Mouse (Mus musculus) layer of hippocampus, adult 2 months (tissue): ENCODE results near the gene Sp4. TPM values are rescaled to one million over a fixed set of nuclear protein-coding genes. Genes with fewer than 3 reads are reported as not detected.

ENCODE experiments used
- DNase-seq, 2 experiments: peaks; one replicate each; pipeline ENCODE4 v3.0.0; 2022; ENCODE audit warnings: low spot score in 2 of 2
- H3K27ac ChIP-seq: fragments of 200-600 bp; 2 replicates; pipeline ENCODE4 v1.8.1; 2022
- H3K4me3 ChIP-seq: fragments of 200-600 bp; 2 replicates; pipeline ENCODE4 v1.8.1; 2022; ENCODE audit warnings: mild to moderate bottlenecking
- CTCF ChIP-seq: fragments of 200-600 bp; conservative IDR thresholded peaks from 2 replicates; pipeline ENCODE4 v1.8.1; 2022; ENCODE audit warnings: antibody characterized with exemption, mild to moderate bottlenecking, moderate library complexity
- total RNA-seq, 2 experiments: library from RNA; stranded (reverse); gene quantifications; 2 replicates each; pipeline ENCODE4 v1.2.3; 2021

Sp4 gene
- total RNA-seq, 2 experiments from 2014 or later = 25.6 to 29.9 TPM

DNA sequence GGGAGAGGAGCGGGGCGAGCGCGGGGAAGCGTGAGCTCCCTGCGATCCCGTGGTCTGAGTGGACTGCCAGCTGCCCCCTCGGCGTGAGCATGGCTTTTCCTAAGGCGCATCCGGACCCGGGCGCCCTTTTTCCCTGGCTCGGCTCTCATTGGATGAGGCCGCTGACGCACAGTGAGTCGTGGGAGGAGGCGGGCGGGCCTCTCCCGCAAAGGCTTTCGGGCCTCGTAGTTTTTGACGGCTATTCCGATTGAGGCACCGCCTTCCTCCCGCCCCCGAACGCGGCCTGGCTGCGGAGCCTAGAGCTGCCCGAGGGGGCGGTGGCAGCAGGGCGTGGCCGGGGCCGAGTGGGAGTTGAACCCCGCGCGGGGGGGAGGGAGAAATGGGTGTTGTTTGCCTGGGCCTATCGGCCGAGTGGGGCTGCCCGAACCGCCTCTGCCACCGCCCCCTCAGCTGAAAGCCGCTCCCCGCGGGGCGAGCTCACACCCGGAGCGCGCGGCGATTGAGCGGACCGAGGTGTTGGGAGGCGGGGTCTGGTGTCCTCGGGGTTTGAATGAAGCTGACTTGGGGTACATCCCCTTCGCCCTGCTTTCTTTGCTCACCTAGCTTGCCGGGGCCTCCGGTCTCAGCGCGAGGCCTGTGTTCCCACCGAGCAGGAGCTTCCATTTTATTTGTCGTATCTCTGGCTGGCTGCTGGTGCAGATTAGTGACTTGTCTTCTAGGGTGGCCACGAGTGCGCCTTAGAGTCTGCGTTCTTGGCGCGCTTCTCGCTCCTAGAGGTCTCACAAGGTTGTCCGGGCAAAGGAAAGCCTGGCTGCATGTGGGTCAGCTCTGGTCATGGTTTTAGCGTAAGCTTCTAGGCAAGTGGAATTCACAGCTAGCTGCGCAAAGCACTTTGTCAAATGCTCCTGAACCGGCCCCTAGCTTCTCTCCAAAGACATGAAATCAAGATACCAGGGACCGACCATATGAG, 911 bp upstream of the Sp4 start:
- peak; percentile 70 for TF ChIP-seq CTCF
- Histone ChIP-seq H3K27ac (peak overlapping the region; percentile 97), H3K4me3 (peak overlapping the region; percentile 68)
- DNase-seq = peak; percentile 98 to 99

DNA sequence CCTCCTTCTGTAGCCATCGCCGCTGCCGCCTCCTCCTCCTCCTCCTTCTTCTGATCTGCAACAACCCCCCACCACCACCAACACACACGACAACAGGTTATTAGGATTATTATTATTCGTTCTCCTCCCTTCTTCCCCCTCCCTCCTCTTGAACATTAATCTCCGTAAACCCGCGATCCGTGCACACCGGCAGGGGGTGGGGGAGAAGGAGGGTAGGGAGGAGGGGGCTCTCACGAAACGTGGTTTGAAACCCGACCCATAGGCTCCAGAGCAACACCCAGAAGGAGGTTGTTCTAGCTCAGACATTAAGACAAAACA, 527 bp downstream of the Sp4 start:
- TF ChIP-seq CTCF = no peak
- Histone ChIP-seq H3K27ac (peak overlapping the region; percentile 97), H3K4me3 (peak overlapping the region; percentile 83)
- DNase-seq = no peak

DNA sequence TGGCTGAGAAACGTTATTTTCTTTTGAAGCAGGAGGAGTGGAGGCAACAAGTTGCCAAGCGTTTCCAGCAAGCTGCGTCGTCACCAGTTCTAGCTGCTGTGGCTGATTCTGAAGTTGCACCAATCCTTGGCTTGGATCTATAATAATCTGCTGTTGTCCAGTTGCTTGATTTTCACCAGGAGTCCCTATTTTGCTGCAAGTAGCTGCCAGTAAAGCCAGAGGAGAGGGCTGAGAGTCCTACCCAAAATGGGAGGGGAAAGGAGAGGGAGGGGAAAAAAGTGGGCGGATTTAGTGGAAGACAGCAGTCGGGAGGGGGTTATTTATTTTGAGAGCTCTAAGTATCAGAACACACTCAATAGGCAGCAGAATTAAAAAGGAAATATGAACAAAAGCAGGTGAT, 1.3 kb downstream of the Sp4 start:
- Histone ChIP-seq H3K4me3 (peak overlapping the region; percentile 83), H3K27ac (peak overlapping the region; percentile 97)
- DNase-seq = peak; percentile 30 to 46
- no peak for TF ChIP-seq CTCF

DNA sequence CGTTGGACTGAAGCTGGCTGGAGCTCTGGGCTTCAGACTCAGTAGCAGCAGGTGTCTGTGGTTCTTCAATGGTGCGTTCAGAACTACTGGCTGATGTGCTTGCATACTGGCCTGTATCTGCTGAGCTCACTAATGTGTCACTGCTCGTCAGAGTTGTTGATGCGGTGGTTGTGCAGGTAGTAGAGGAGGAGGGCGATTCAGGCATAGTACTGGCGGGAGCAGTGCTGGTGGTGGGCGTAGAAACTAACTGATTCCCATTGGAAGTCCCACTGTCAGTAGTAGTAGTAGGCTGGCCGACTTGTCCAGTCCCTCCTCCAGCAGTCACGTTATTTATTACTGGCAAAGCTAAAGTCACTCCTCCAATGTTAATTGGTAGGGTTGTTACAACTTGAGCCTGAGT, 2.1 kb downstream of the Sp4 start:
- Histone ChIP-seq H3K27ac (peak overlapping the region; percentile 97), H3K4me3 (peak overlapping the region; percentile 83; the same call in 1 of the 2 replicates)
- no peak for TF ChIP-seq CTCF
- DNase-seq = no peak

DNA sequence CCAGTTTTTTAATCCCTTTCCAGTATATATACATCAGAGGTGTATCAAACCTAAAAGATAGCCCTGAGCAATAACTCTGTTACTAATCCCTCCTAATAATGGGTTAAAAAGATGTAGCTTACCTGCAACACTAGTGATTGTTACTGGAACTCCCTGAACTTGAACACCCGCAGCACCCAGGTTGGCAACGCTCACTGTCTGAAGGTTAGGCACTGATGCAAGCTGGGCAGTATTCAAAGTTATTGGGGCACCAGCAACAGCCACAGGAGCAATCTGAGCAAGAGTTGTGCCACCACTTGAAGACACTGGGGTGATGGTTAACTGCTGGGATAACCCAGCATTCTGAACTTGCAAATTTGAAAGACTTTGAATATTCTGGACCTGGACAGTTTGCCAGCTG, 2.7 kb downstream of the Sp4 start:
- DNase-seq = no peak

DNA sequence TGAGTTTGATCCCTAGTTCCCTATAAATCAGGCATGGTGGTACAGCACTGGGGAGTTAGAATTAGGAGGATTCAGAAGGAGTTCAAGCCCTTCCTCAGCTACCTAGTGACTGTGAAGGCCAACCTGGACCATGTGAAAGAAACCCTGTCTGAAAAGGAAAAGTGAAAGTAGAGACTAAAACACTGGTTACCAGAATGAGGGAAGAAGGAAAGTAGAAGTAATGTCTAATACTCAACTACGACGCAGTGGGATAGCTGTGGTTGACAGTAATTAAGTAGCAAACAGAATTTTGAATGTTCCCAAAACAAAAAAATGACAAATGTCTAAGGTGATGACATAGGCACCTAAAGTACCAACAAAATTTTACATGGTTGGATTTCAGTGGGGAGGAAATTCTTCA, 5.0 kb downstream of the Sp4 start:
- TF ChIP-seq CTCF = no peak
- Histone ChIP-seq H3K4me3 (no peak overlapping the region), H3K27ac (no peak overlapping the region)
- no peak for DNase-seq

More for the DNA sequence above, 2.7 kb downstream of the Sp4 start:
- no peak overlapping the region for H3K27ac ChIP-seq
- peak overlapping the region; percentile 35 for H3K4me3 ChIP-seq
- no peak for TF ChIP-seq CTCF

DNA sequence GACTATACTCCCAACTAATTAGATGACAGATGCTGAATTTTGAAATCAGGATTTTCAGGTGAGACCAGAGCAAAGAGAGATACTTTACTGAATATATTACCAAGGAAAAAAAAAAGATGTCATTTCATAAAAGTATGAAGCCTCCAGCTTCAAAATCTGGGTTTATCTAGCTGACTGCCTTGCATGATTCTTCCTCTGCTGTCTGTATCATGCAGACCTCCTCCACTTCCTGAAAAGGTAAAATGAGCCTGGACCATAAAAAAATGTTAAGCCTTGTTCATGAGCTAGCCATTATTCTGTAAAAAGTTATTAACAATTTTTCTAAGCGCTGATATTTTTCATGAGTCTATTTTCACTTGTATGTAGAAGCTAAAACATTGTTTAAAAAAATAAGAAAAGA, 5.4 kb downstream of the Sp4 start:
- no peak overlapping the region for H3K4me3 ChIP-seq
- no peak for DNase-seq
- TF ChIP-seq CTCF = no peak
- no peak overlapping the region for H3K27ac ChIP-seq

DNA sequence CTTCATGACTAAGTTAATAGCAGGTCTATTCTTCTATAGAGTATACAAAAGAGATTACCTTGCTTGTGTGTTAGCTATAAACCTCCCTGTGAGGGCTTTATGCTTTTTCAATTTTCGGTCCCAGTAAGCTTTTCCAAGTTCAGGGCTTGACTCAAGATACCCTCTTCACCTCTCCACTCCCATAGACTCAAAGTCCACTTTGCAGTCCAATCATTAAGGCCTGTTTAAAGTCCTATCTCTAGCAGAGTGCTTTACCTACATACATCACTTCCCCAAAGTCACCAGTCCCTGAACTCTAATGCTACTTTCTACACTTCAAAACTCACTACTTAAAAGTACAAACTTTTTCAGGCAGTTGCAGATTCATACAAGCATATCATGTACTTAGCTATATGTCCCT, 12.3 kb downstream of the Sp4 start:
- Histone ChIP-seq H3K4me3 (no peak overlapping the region), H3K27ac (no peak overlapping the region)
- no peak for DNase-seq
- no peak for TF ChIP-seq CTCF

DNA sequence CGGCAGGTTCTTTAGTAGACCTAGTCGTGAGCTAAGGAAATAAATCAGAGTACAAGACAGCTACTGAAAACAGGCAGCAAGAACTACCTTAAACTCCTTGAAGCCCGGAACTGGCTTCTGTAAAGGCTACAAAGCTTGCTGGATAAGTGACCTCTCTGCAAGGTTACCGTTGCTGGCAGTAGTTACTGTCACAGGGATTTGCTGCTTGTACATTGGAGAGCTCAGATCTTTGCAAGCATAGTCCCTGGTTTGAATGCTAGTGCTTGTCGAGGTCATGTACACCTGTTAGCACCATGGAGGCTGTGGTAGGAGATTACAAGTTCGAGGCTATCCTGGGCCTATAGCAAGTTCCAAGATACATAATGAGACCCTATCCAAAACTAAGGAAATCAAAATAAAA, 16.1 kb downstream of the Sp4 start:
- TF ChIP-seq CTCF = no peak
- no peak for DNase-seq
- no peak overlapping the region for H3K27ac ChIP-seq
- H3K4me3 ChIP-seq = no peak overlapping the region

DNA sequence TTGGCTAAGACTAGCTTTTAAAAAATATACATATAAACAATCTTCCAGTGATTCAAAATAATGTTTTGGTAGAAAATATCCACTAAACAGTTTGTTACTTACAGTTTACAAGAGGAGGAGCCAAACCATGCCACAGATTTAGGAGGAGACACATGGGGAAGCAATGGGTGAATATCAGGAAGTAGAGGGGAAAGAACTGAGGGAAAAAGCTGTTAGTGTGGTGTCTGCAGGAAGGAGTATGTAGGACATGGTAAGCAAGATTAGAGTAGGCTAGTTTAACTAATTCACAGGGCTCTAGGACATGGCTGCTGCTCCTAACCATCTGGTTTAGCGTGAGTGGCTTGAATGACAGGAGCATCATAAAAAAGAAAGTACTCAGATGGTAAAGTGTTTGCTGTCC, 19.3 kb downstream of the Sp4 start:
- no peak for DNase-seq
- no peak overlapping the region for H3K4me3 ChIP-seq
- no peak for TF ChIP-seq CTCF
- H3K27ac ChIP-seq = no peak overlapping the region

DNA sequence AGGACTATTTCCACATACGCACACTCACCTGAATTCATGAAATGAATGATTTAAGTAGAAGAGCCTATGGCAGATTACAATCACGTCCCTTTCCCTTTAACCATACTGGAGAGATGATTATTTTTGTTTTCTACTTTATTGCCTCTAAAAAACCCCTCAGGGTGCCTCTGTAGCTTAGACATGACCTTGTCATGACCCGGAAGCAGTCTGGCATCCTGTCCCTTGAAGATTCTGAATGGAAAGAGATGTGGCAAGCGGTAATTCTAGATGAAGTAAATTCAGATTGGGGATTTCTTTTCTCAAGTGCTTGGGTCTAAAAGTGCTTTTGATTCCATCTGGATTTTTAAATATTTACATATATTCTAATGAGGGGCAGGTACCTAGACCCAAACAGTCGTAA, 24.9 kb downstream of the Sp4 start:
- H3K4me3 ChIP-seq = no peak overlapping the region
- no peak for TF ChIP-seq CTCF
- no peak for DNase-seq
- H3K27ac ChIP-seq = no peak overlapping the region

DNA sequence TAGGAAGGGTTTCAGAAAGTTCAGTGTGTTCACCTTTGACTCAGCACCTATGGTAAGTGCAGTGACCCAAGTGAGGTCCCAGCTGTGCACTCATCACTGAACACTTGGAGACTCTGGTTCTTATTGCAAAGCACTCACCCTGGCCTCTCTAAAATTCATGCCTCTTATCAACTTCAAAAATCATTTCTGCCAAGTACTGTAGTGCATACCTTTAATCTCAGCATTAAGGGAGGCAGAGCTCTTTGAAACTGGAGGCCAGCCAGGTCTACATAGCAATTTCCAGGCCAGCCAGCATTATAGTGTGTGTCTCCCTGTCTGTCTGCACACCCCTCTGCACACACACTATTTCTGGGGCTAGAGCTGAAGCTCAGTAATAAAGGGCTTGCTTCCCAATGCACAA, 36.3 kb downstream of the Sp4 start:
- Histone ChIP-seq H3K4me3 (no peak overlapping the region), H3K27ac (no peak overlapping the region)
- DNase-seq = no peak
- no peak for TF ChIP-seq CTCF

DNA sequence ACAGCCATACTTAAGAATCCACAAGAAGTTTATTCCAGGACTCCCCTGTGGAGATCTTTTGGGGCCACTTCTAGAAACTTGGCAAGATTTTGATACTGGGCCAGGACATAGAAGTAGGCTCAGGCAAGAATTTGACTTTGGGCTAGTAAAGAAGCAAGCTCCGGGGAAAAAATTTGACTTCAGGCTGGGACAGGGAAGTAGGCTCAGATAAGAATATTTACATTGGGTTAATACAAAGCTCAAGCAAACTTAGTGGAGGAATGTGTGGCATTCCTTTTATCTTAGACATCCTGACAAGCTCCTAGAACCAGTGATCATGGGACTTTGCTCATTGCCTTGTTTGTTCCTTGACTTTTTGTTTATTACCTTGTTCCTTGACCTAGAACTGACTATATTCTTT, 37.4 kb downstream of the Sp4 start:
- DNase-seq = no peak
- Histone ChIP-seq H3K4me3 (no peak overlapping the region), H3K27ac (no peak overlapping the region)
- no peak for TF ChIP-seq CTCF

DNA sequence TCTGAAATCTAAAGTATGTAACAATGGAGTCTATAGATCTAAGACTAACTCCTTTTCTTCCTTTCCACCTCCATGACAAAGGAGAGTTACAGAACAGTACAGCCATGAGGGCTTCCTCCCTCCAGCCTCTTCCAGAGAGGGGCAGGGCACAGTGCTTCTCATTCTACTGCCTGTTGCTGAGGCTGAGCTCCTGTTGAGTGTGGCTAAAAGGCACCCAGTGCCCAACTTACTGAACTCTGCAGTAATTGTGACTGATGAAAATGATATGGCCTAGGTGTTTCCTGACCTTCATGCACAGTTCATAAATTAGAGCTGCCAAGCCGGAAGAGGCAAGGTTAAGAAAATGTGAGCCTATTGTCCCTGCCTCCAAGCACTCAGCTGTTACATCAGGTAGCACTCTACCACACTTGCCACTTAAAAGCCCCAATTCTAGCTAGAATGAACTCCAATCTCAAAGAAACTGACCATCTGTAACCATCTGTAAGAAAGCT, 45.9 kb downstream of the Sp4 start:
- Histone ChIP-seq H3K4me3 (no peak overlapping the region), H3K27ac (no peak overlapping the region)
- DNase-seq = no peak
- no peak for TF ChIP-seq CTCF

DNA sequence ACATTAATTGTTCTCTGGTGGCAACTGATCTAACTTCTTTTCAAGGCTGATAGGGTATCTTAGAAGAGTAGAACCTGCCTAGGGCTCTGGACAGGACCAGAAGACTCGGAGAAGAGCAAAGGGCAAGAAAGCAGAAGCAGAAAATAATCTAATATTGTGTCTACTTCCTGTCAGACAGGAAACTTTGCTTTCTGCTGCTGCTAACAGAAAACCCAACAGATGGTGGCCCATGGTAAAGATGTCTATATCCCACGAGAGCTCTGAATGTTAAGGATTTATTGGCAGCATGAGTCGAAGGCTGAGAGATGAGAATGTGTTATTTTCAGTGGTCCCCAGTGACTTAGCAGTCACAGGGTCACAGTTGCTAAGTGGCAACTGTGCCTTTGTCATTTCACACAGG, 80.1 kb downstream of the Sp4 start:
- Histone ChIP-seq H3K4me3 (no peak overlapping the region), H3K27ac (no peak overlapping the region)
- DNase-seq = no peak
- TF ChIP-seq CTCF = no peak
